Mouse (Mus musculus): ENCODE results near the gene Zfp467. TPM values are rescaled to one million over a fixed set of nuclear protein-coding genes. Genes with fewer than 3 reads are reported as not detected.

Zfp467 gene
- polyA plus RNA-seq, 1 experiment: 42.1 TPM

DNA sequence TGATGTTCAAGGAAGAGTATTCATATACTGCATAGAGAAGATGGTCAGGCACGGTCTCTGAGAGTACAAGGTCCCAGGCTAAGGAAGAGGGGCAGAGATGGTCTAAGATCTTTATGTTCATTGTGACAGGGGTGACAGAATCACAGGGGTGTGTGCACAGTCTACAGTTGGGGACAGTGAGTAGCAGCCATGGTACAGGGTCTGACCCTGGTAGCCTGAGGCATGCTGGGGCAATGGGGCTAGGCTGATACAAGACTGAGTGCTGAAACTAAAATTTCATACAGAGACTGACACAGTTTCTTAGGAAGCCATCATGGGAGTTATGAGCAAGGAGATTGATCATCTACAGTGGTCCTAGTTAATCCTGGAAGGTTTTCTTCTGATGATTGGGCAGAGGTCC, 48.9 kb downstream of the Zfp467 start:
- H3K4me1 ChIP-seq (ENCODE audit: control insufficient read depth, insufficient read depth, low read length): peaks cover 3% of the 10 kb centered on the region
- H3K4me3 ChIP-seq (replicated peaks; ENCODE audit: extremely low read depth, low read depth, low read length): no peak overlapping the region
- TF ChIP-seq CTCF (IDR thresholded peaks at IDR 0.05; ENCODE audit: insufficient read depth, low read length) (no peak), POLR2A (IDR thresholded peaks at IDR 0.05; ENCODE audit: borderline replicate concordance, extremely low read depth, low read depth, low read length) (no peak)
- WGBS: 95% methylated on average over 1 of the region's 1 CpGs
- DNase-seq: no peak

DNA sequence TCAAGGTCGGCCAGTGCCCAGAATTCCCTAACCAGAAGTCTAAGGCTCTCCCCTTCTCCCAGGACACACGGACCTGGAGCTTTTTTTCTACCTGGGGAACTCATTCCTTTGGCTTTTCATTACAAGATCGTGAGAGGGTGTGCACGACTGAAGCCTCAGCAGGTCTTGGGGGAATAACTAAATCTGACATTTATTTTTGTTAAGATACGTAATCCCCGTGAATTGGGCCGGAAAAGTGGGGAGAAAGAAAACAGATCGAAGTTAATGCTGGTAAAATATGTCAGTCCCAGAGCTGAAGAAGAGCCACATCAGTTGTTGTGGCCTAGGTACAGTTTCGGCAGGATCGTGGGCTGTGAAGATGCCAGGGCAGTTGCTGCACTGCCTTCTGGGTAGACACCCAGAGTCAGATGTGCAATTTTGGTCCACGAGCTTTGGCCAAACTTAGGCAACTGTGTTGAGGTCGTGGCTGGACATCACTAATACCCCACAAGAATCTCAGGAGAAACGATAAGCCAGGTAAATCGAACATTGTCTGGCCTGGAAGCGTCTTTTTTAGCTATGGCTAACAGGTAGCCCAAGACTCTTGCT, 49.5 kb downstream of the Zfp467 start:
- no peak for TF ChIP-seq CTCF (IDR thresholded peaks at IDR 0.05; ENCODE audit: insufficient read depth, low read length)
- peak; percentile 25; the same call in 1 of the 2 replicates for TF ChIP-seq POLR2A (IDR thresholded peaks at IDR 0.05; ENCODE audit: borderline replicate concordance, extremely low read depth, low read depth, low read length)
- peak; percentile 25 for DNase-seq
- peak overlapping the region; percentile 82 for H3K4me3 ChIP-seq (replicated peaks; ENCODE audit: extremely low read depth, low read depth, low read length)

DNA sequence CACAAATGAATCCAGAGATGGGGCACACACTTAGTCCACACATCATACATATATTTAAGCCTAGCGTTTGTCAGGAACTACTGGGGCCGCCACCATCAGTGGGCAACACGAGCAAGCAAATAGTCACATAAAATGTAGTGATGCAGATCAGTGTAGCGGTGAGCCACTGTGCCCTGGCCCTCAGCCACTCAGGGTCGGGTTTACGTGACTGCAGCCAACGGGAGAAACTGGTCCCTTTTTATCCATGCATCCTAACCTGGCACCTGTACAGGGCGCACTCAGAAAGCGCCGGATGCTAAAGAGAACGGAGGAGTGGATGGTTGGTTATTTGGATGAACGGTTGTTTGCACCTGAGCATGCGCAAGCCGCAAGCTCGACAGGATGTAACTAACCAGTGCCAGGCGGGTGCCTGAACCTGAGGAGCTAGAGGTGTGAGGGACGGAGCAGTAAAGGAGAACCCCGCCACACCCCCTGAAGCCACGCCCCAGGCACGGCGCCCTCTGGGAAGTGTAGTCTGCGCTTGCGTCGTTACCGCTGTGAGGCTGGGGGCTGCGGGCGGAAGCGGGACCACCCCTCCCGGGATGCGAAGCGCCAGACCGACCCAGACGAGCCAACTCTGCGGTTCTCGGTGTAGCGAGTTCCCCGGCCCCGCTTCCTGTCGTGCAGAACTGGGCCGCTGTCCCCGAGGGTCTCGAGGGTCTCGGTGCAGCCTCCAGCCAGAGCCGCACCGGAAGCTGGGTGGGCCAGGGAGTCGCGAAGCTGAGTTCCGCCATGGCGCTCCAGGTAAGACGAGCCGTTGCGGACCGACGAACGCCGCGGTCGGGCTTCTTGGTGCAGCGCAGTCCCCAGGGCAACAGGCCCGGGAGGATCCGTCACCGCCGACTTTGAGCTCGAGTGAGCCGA, 50.3 kb downstream of the Zfp467 start, which contains the start of gene Krba1:
Krba1 (plus strand) TSS at position 482 of the 903 bp plus-strand sequence.
- TF ChIP-seq CTCF (IDR thresholded peaks at IDR 0.05; ENCODE audit: insufficient read depth, low read length) (no peak), POLR2A (IDR thresholded peaks at IDR 0.05; ENCODE audit: borderline replicate concordance, extremely low read depth, low read depth, low read length) (0 out of 2 replicates have a peak, but pooled peaks have one; percentile 18)
- WGBS: 1% methylated on average over 65 of the region's 65 CpGs
- DNase-seq: peak; percentile 86
- H3K4me1 ChIP-seq (ENCODE audit: control insufficient read depth, insufficient read depth, low read length): peaks cover 3% of the 10 kb centered on the region
- H3K4me3 ChIP-seq (replicated peaks; ENCODE audit: extremely low read depth, low read depth, low read length): peak within 1 kb of the TSS; percentile 82

More for the DNA sequence above, 49.5 kb downstream of the Zfp467 start:
- WGBS: 32% methylated on average over 15 of the region's 15 CpGs
- peaks cover 3% of the 10 kb centered on the region for H3K4me1 ChIP-seq (ENCODE audit: control insufficient read depth, insufficient read depth, low read length)

DNA sequence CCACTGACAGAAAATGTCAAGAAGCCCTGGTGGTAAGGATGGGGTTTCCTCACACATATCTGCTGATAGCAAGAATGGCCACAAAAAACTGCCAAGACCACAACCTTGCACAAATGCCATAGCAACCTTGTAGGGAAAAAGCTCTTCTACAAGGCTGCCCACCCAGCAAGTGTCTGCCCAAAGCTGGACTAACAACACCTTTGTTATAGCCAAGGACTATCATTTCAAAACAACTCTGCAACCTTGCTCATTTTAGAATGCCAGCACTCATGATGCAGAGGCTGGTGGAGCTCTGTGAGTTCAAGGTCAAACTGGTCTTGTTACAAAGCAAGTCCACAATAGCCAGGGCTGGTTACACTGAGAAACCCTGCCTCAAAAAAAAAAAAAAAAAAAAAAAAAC, 51.8 kb downstream of the Zfp467 start:
- no peak for TF ChIP-seq POLR2A (IDR thresholded peaks at IDR 0.05; ENCODE audit: borderline replicate concordance, extremely low read depth, low read depth, low read length)
- TF ChIP-seq CTCF (IDR thresholded peaks at IDR 0.05; ENCODE audit: insufficient read depth, low read length): no peak
- H3K4me3 ChIP-seq (replicated peaks; ENCODE audit: extremely low read depth, low read depth, low read length): no peak overlapping the region
- H3K4me1 ChIP-seq (ENCODE audit: control insufficient read depth, insufficient read depth, low read length): peaks cover 3% of the 10 kb centered on the region
- no peak for DNase-seq

DNA sequence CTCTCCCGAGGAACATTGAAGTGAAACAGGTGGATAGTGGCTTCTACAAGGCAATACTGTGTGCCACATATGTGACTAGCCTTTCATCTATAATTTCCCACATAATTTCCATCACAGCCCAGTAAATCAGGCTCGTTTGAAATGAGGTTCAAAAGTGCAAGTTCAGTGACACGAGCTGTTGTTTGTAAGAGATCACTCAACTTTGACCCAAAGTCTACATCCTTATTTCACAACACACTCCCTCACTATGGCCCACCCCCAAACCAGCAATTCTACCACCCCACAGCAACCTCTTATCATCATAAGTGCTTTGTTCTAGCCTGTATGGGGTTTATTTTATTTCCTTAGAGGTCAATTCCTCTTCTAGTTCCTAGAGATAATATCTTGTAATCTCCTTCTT, 57.4 kb downstream of the Zfp467 start:
- DNase-seq: no peak
- no peak overlapping the region for H3K4me3 ChIP-seq (replicated peaks; ENCODE audit: extremely low read depth, low read depth, low read length)
- WGBS: 41% methylated on average over 3 of the region's 3 CpGs
- TF ChIP-seq CTCF (IDR thresholded peaks at IDR 0.05; ENCODE audit: insufficient read depth, low read length): no peak
- TF ChIP-seq POLR2A (IDR thresholded peaks at IDR 0.05; ENCODE audit: borderline replicate concordance, extremely low read depth, low read depth, low read length): no peak
- no peaks in the 10 kb centered on the region for H3K4me1 ChIP-seq (ENCODE audit: control insufficient read depth, insufficient read depth, low read length)

Other genes starting within 250 kb of the Zfp467 start
- 15.5 and 20.8 TPM in 2 replicates for gene Krba1, start 50.2 kb downstream of the Zfp467 start, polyA plus RNA-seq (2012; rRNA removed)
- gene Sspo, start 2.4 kb upstream of the Zfp467 start, polyA plus RNA-seq (2012; rRNA removed): 3.2 and 3.4 TPM in 2 replicates
- gene Atp6v0e2, start 91.8 kb upstream of the Zfp467 start, polyA plus RNA-seq (2012; rRNA removed): 29.9 and 35.5 TPM in 2 replicates
- gene Lrrc61, start 109.0 kb upstream of the Zfp467 start, polyA plus RNA-seq (2012; rRNA removed): 16.8 and 19.8 TPM in 2 replicates
- 179 and 229 TPM in 2 replicates for gene Rarres2, start 127.0 kb upstream of the Zfp467 start, polyA plus RNA-seq (2012; rRNA removed)
- not detected in 2 replicates for gene Gm45021, start 143.8 kb upstream of the Zfp467 start, polyA plus RNA-seq (2012; rRNA removed)
- gene Repin1, start 148.1 kb upstream of the Zfp467 start, polyA plus RNA-seq (2012; rRNA removed): 34.2 and 42.7 TPM in 2 replicates
- gene Gm44965, start 148.1 kb upstream of the Zfp467 start, polyA plus RNA-seq (2012; rRNA removed): not detected in 2 replicates
- 6.7 and 7.2 TPM in 2 replicates for gene Zfp775, start 156.2 kb upstream of the Zfp467 start, polyA plus RNA-seq (2012; rRNA removed)
- 0.98 and 1.3 TPM in 2 replicates for gene AI854703, start 180.9 kb upstream of the Zfp467 start, polyA plus RNA-seq (2012; rRNA removed)
- 11.4 and 15.2 TPM in 2 replicates for gene Gimap8, start 201.4 kb upstream of the Zfp467 start, polyA plus RNA-seq (2012; rRNA removed)
- 2.8 and 5.2 TPM in 2 replicates for gene Gimap9, start 230.3 kb upstream of the Zfp467 start, polyA plus RNA-seq (2012; rRNA removed)
- gene Gimap4, start 238.7 kb upstream of the Zfp467 start, polyA plus RNA-seq (2012; rRNA removed): 40.8 and 58.9 TPM in 2 replicates